Mouse (Mus musculus) limb, embryonic 12.5 days (tissue): ENCODE measurements around the gene Tspo. TPM values are rescaled to one million over a fixed set of nuclear protein-coding genes. Genes with fewer than 3 reads are reported as not detected.

Experiments
- ATAC-seq: fragments of 200-750 bp; cut with Nextera tagmentation; 2 replicates; pipeline ENCODE4 v1.8.0; 2017; ENCODE audit warnings: low read depth, moderate TSS enrichment; ENCODE audit not compliant: insufficient number of reproducible peaks, insufficient read depth, low FRiP score, low TSS enrichment
- H3K27ac ChIP-seq: fragments of 300-500 bp; sonication (generic); 2 replicates; pipeline ENCODE4 v1.5.1; 2016; ENCODE audit warnings: mild to moderate bottlenecking, moderate library complexity
- H3K27me3 ChIP-seq: fragments of 300-500 bp; sonication (generic); 2 replicates; pipeline ENCODE4 v1.6.1; 2016; ENCODE audit warnings: mild to moderate bottlenecking, moderate library complexity
- H3K36me3 ChIP-seq: fragments of 300-500 bp; sonication (generic); 2 replicates; pipeline ENCODE4 v1.6.1; 2016; ENCODE audit warnings: mild to moderate bottlenecking, moderate library complexity
- H3K4me1 ChIP-seq: fragments of 300-500 bp; sonication (generic); replicated peaks from 2 replicates; pipeline ENCODE4 v1.6.1; 2016
- H3K4me2 ChIP-seq: fragments of 300-500 bp; sonication (generic); 2 replicates; pipeline ENCODE4 v1.6.1; 2016; ENCODE audit warnings: mild to moderate bottlenecking, moderate library complexity
- H3K4me3 ChIP-seq: fragments of 300-500 bp; sonication (generic); replicated peaks from 2 replicates; pipeline ENCODE4 v1.5.1; 2016; ENCODE audit warnings: mild to moderate bottlenecking
- H3K9ac ChIP-seq: fragments of 300-500 bp; sonication (generic); replicated peaks from 2 replicates; pipeline ENCODE4 v1.6.1; 2016; ENCODE audit warnings: mild to moderate bottlenecking, moderate library complexity
- H3K9me3 ChIP-seq: fragments of 300-500 bp; sonication (generic); 2 replicates; pipeline ENCODE4 v1.6.1; 2016; ENCODE audit warnings: mild to moderate bottlenecking, moderate library complexity
- WGBS: fragments of 180-500 bp; shearing (Covaris S2); methylation state at CpG from one replicate; pipeline ENCODE4 v1.1.7; 2016; 5-methylcytosine and 5-hydroxymethylcytosine counted together
- polyA plus RNA-seq: library from polyadenylated mRNA; unstranded; fragments of >200 nt; fragmentation: Nextera tagmentation; extraction: Ambion mirVana; gene quantifications from 2 replicates; pipeline ENCODE4 v1.2.1, GENCODE M21; 2016

Tspo gene
- 51.7 and 54.2 TPM in 2 replicates for polyA plus RNA-seq

DNA sequence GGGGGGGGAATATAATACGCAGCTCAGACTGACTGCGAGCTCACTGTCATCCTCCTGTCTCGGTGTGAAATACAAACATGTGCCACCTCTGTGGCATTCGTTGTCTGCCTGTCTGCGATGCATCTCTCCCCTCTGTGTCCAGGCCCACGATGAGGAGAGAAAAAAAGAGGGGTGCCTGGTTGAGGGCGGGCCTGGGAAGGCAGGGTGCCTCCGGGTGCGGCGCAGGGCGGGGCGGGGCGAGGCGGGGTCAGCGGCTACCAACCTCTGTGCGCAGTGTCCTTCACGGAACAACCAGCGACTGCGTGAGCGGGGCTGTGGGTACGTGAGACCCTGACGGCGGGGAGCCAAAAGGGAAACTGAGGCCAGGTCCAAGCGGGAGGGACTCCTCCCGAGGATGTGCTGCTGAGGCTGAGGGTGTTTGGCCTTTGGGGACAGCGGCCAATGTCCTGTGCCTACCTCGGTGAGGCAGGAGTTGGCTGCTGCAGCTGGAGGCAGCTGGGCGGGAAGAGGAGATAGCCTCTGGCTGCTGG is at the start of gene Tspo, which contains the start of gene Mcat:
Gene Tspo, plus strand, starts transcription at position 266 of the 530 bp plus-strand sequence.
Gene Mcat, minus strand, starts transcription at position 461 of the 530 bp plus-strand sequence.
- Histone ChIP-seq H3K4me3 (peak within 1 kb of the TSS; percentile 46), H3K4me1 (peaks cover 10% of the 10 kb centered on the region), H3K4me2 (peak within 1 kb of the TSS; percentile 95), H3K9ac (peak within 1 kb of the TSS; percentile 59), H3K27me3 (peaks cover 6% of the 10 kb centered on the region; the same call in 1 of the 2 replicates), H3K36me3 (no peaks in the 10 kb centered on the region), H3K27ac (peak within 1 kb of the TSS; percentile 42), H3K9me3 (no peaks in the 10 kb centered on the region)
- ATAC-seq = peak; percentile 26; the same call in 1 of the 2 replicates
- WGBS = 0% methylated on average over 27 of the region's 28 CpGs

DNA sequence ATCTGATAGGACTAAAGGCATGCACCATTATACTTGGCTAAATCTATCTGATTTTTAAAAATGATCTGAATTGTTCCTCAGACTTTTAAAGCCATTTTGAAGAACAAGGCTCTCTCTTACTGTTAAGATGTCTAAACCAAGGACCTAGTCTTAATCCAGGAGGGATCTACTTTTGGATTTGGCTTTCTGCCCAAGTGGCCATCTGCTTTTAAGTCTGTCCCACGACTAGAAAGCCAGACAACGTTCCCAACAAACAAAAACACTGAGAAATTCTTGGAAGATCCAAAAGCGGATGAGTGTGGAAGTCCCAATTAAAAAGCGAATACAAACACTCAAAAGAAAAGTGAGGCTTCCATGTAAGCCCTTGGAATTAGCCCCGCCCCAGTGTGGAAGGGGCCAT is 48.4 kb upstream of the Tspo start:
- H3K9ac ChIP-seq = no peak overlapping the region
- 70% methylated on average over 5 of the region's 5 CpGs for WGBS
- no peak overlapping the region for H3K4me2 ChIP-seq
- no peaks in the 10 kb centered on the region for H3K36me3 ChIP-seq
- H3K9me3 ChIP-seq = peaks cover 4% of the 10 kb centered on the region; the same call in 1 of the 2 replicates
- no peaks in the 10 kb centered on the region for H3K4me1 ChIP-seq
- peaks cover 3% of the 10 kb centered on the region; the same call in 1 of the 2 replicates for H3K27me3 ChIP-seq
- H3K4me3 ChIP-seq = no peak overlapping the region
- ATAC-seq = no peak
- H3K27ac ChIP-seq = no peak overlapping the region

DNA sequence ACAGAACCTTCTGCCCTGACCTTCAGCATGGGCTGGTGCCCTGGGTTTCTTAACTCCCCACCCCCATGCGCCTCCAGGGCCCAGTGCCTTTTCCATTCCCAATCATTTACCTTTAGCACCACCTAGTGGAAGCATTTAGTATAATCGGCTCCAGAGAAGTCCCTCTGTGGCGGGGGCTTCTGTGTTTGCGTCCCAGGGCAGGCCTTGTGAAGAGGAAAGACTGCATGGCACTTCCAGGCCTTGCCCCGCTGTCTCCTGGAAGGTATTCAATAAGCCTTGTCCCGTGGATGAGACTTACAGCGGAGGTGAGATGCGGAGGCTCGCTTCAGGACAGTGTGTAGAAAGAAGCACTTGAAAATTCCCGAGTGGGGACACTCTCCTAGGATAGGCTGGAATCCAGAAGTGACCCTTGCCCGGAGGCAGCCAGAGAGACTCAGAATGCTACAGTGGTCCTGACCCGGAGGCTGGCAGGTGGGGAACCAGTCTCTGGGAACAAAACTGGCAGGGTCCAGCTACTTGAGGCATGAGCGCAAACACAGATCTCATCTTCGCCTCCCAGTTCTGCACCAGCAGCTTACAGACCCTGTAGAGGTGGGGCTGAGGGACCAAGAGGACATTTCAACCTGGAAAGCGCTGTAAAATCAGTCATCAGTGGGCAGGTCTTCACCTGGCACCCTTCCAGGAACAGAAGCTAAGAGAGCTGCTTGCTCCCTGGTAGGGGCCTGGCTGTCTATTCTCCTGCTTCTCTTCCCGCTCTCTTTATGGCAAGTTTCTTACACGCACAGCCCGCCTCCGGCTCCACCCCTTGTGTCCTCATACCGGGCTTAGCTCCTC is 45.0 kb upstream of the Tspo start:
- Histone ChIP-seq H3K27ac (no peak overlapping the region), H3K4me3 (no peak overlapping the region), H3K27me3 (peaks cover 4% of the 10 kb centered on the region; the same call in 1 of the 2 replicates), H3K4me2 (no peak overlapping the region), H3K9me3 (peaks cover 4% of the 10 kb centered on the region; the same call in 1 of the 2 replicates), H3K9ac (no peak overlapping the region), H3K36me3 (no peaks in the 10 kb centered on the region), H3K4me1 (0 out of 2 replicates have a peak, but pooled peaks cover 4% of the 10 kb centered on the region)
- peak; percentile 31; the same call in 1 of the 2 replicates for ATAC-seq
- WGBS = 39% methylated on average over 20 of the region's 20 CpGs

DNA sequence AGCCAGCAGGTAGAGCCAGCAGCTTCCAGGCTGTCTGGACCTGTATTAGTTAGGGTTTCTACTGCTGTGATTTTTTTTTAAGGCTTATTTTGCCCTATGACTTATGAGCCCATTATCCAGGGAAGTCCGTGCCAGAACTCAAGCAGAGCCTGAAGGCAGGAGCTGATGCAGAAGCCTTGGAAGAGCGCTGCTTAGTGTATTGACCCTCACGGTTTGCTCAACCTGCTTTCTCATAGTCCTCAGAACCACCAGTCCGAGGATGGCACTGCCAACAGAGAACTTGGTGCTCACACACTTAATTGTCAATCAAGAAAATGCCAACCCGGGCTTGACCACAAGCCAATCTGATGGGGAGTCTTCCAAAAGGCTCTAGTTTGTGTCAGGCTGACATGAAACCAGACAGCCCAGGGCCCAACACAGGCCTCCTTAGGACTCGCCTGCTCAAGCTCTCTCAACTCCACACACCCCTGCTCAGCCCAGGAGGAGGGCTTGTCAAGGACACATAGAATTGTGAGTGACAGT is 42.5 kb upstream of the Tspo start:
- H3K27me3 ChIP-seq = peaks cover 28% of the 10 kb centered on the region
- 80% methylated on average over 6 of the region's 6 CpGs for WGBS
- no peak overlapping the region for H3K4me3 ChIP-seq
- H3K4me2 ChIP-seq = no peak overlapping the region
- H3K9me3 ChIP-seq = peaks cover 4% of the 10 kb centered on the region; the same call in 1 of the 2 replicates
- H3K27ac ChIP-seq = no peak overlapping the region
- H3K4me1 ChIP-seq = peaks cover 9% of the 10 kb centered on the region
- H3K36me3 ChIP-seq = no peaks in the 10 kb centered on the region
- no peak for ATAC-seq
- H3K9ac ChIP-seq = no peak overlapping the region

DNA sequence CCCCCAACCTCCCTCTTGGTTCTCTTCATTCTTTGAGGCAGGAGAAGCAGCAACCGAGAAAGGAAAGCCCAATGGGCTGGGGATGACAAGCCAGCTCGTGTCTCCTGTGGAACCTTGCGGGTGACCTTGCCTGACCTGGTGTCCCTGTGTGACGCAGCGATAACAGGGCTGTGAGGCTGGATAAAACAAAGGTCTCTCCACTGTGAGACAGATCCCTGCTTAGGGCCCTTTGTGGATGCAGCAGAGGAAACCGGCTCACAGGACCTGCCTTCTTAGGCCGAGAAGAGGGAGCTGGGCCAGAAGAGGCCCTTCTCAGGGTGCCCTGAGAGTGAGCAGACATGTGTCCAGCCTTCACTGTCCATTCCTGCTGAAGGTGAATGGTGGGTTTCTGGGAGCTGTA is 40.2 kb upstream of the Tspo start:
- H3K4me3 ChIP-seq = no peak overlapping the region
- no peak overlapping the region for H3K27ac ChIP-seq
- peaks cover 51% of the 10 kb centered on the region for H3K27me3 ChIP-seq
- no peaks in the 10 kb centered on the region for H3K36me3 ChIP-seq
- no peak overlapping the region for H3K9ac ChIP-seq
- H3K4me2 ChIP-seq = no peak overlapping the region
- H3K4me1 ChIP-seq = peaks cover 23% of the 10 kb centered on the region
- WGBS = 45% methylated on average over 7 of the region's 7 CpGs
- ATAC-seq = no peak
- no peaks in the 10 kb centered on the region for H3K9me3 ChIP-seq

DNA sequence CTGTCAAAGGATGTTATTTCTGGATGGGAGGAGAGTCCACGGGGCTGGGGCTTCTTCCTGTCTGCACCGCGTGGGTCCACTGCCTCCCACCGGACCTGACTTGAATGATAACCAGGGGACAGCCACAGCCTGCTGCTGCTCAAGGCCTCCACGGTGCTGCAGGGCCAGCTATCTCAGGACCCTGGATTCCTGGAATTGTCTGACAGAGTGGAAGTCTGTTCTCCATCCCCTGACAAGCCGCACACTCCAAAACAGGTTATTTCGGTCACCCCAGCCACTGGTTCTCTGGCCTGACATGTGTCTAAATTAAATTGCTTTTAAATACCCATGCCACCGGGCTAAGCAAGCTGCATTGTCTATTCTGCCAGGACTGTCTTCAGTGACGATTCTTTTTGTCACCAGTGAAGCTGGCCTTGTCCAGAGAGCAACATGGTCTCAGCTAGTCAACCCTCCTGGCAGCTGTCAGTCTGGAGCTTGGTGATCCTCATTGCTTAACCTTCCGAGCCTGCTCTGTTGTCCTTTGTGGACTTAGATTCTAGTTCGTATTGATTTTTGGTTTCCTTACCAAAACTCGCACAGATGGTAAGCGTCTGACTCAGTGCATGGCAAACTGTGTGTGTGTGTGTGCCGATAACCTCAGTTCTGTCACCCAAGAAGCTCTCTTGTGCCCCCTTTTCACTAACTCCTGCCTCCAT is 39.6 kb upstream of the Tspo start:
- no peaks in the 10 kb centered on the region for H3K9me3 ChIP-seq
- no peaks in the 10 kb centered on the region for H3K36me3 ChIP-seq
- H3K4me3 ChIP-seq = no peak overlapping the region
- 64% methylated on average over 14 of the region's 14 CpGs for WGBS
- no peak overlapping the region for H3K4me2 ChIP-seq
- H3K27me3 ChIP-seq = peaks cover 56% of the 10 kb centered on the region
- no peak for ATAC-seq
- peaks cover 23% of the 10 kb centered on the region for H3K4me1 ChIP-seq
- no peak overlapping the region for H3K27ac ChIP-seq
- no peak overlapping the region for H3K9ac ChIP-seq

DNA sequence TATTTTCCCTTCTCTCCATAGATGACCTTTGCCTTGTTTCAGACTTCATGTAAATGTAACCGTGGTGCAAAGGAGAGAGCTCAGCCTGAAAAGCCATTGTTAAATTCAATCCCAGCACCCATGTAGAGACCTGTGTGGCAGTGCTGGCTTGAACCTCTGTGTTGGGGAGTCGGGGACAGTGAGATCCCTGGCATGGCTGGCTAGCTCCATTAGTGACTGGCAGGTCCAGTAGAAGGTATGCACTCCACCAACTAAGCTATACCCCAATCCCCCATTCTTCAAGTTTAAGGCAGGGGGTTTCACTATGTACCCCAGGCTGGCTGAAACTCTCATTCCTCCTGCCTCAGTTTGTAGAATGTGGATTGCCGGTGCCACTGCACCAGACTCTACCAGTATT is 39.1 kb upstream of the Tspo start:
- no peak overlapping the region for H3K9ac ChIP-seq
- no peak overlapping the region for H3K4me2 ChIP-seq
- no peaks in the 10 kb centered on the region for H3K9me3 ChIP-seq
- no peak overlapping the region for H3K4me3 ChIP-seq
- no peaks in the 10 kb centered on the region for H3K36me3 ChIP-seq
- H3K27ac ChIP-seq = no peak overlapping the region
- H3K27me3 ChIP-seq = peaks cover 62% of the 10 kb centered on the region
- ATAC-seq = no peak
- WGBS = 90% methylated on average over 3 of the region's 3 CpGs
- peaks cover 23% of the 10 kb centered on the region for H3K4me1 ChIP-seq

DNA sequence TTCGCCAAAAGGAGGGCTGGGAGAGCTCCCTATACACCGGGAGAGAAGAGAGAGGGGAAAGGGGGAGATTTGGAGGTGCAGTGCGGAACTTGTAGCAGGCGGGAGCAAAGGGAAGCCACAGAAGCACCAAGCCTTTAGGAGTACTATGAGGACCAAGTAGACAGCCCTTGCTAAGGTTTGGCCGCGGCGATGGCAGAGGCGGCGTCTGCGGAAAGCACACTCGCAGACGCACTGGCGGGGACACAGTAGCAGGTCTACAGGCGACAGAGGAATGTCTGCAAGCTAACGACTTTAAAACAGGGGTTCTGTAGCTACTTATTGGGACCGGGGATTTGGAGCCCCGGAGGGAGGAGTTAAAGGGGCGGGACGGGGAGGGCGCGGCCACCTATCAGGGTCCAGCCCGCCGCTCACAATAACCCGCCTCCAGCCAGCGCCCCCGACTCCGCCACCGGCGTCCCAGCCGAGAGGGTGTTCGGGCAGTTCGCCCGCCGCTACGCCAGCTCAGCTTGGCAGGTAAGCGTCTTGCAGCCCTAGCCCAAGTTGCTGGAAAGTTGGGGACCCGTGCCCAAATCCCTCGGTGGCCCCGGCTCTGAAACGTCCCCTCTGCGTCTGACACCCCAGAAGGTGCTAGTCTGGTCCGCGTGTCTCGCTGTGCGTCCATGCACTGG is 36.8 kb upstream of the Tspo start, which contains the start of gene Bik:
Gene Bik, plus strand, starts transcription at position 439 of the 668 bp plus-strand sequence.
- Histone ChIP-seq H3K27ac (no peak within 1 kb of the TSS), H3K27me3 (peaks cover 69% of the 10 kb centered on the region), H3K4me2 (peak within 1 kb of the TSS; percentile 94), H3K36me3 (no peaks in the 10 kb centered on the region), H3K9me3 (no peaks in the 10 kb centered on the region), H3K4me1 (peaks cover 23% of the 10 kb centered on the region), H3K4me3 (peak within 1 kb of the TSS; percentile 56), H3K9ac (peak within 1 kb of the TSS; percentile 50)
- peak; percentile 71; the same call in 1 of the 2 replicates for ATAC-seq
- WGBS = under 1% methylated on average over 45 of the region's 45 CpGs

DNA sequence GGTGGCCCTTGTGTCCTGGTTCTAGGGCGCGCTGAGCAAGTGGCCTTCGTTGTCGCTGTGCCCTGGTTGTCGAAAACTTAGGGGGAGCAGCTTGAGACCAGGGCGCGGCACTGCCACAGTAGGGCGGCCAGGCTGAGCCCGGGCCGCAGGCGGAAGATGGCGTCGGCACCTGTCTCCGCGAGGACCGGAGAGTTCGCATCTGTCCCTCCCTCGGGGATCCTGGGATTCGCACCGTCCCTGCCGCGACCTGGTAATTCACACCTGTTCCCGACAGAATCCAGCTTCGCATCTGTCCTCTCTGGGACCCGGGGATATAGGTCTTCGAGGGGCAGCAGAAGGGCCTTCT is 36.3 kb upstream of the Tspo start:
- Histone ChIP-seq H3K4me1 (peaks cover 23% of the 10 kb centered on the region), H3K27ac (no peak overlapping the region), H3K36me3 (no peaks in the 10 kb centered on the region), H3K4me2 (peak overlapping the region; percentile 94), H3K9me3 (no peaks in the 10 kb centered on the region), H3K9ac (peak overlapping the region; percentile 50), H3K27me3 (peaks cover 69% of the 10 kb centered on the region), H3K4me3 (peak overlapping the region; percentile 56)
- under 1% methylated on average over 26 of the region's 26 CpGs for WGBS
- ATAC-seq = no peak

DNA sequence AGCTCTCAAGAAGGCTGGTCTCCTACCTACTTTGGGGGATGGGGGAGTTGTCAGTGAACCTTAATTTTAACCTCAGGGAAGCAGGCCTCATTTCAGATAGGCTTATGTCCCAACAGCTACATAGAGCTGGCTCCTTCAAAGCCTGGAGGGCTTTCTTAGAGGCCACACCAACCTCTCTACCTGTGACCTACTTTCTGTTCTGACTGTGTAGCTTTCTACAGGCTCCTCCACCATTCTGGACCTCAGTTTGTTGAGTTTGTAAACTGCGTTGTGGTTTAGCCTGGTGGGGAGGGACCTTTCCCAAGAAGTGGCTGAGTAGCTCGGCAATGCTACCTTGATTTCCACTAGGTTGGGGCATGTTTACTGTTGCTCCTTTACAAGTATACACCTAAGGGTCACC is 35.6 kb upstream of the Tspo start:
- peaks cover 69% of the 10 kb centered on the region for H3K27me3 ChIP-seq
- ATAC-seq = no peak
- H3K4me2 ChIP-seq = peak overlapping the region; percentile 94; the same call in 1 of the 2 replicates
- peaks cover 23% of the 10 kb centered on the region for H3K4me1 ChIP-seq
- 65% methylated on average over 2 of the region's 2 CpGs for WGBS
- H3K9me3 ChIP-seq = no peaks in the 10 kb centered on the region
- no peaks in the 10 kb centered on the region for H3K36me3 ChIP-seq
- no peak overlapping the region for H3K4me3 ChIP-seq
- no peak overlapping the region for H3K27ac ChIP-seq
- no peak overlapping the region for H3K9ac ChIP-seq
